8 mouse cellular contexts compared by ENCODE assay signal in the genomic region with DNA sequence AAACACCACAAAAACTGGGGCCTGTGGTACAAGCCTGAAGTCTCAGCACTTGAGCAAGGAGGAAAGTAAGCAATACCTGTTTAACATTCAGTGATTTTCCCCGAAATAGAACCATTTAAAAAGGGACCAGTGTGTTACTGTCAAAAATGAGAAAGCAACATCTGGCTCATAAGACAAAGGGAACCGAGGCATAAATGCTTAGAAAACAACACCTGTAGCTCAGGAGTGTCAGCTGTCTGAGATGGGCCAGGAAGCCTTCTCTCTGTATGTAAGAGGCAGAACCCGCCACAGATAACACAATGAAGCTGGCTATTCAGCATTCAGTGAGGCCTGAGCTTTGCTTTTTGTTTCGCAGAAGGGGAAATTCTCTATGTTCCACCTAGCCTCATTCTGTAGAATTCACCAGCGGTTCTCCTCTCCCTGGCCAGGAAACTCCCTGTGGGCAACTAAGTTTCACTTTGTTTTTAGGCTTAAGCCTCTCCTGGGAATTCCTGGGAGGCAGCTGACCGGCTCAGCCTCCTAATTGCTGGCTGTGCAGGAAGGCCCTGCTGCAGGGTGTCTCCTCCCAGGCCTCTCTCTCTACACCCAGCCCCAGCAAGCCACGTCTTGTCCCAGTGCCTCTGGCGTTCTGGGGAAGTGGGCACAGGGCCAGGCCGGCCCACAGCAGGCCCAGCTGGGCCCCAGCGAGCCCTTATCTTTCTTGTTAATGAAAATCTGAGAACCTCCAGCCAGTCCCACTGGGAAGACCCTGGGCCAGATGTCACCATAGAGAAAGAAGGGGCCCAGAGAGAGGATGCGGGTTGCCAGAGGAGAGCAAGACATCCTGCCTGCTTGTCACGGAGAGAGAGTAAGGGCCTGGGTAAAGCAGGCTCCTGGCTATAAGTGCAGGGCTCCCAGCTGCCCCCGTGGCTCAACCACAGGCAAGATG. TPM values are rescaled to one million over a fixed set of nuclear protein-coding genes. Genes with fewer than 3 reads are reported as not detected.
DNase-seq lines count a peak whose midpoint lies in the region; ATAC-seq and TF ChIP-seq lines count a peak whose summit lies in the region.

No protein-coding gene starts in this region.

- H3K4me3 ChIP-seq in heart, adult 2 months: peak overlapping the region; percentile 9
- no peak overlapping the region for H3K4me3 ChIP-seq in intestine, postnatal 0 days (ENCODE audit: low read depth, low read length)
- no peak overlapping the region for H3K4me3 ChIP-seq in liver, embryonic 16.5 days (ENCODE audit: low read depth, low read length)
- H3K4me3 ChIP-seq in neural tube, embryonic 14.5 days (ENCODE audit: low read depth, low read length): no peak overlapping the region

- no peak for ATAC-seq in intestine, postnatal 0 days
- ATAC-seq in liver, embryonic 16.5 days (ENCODE audit: low read depth): peak; percentile 22
- ATAC-seq in neural tube, embryonic 14.5 days (ENCODE audit: low read depth): no peak

- peaks cover 3% of the 10 kb centered on the region for H3K36me3 ChIP-seq in heart, adult 2 months (ENCODE audit: control insufficient read depth, insufficient read depth, low read length)
- no peaks in the 10 kb centered on the region for H3K36me3 ChIP-seq in intestine, postnatal 0 days (ENCODE audit: control insufficient read depth, insufficient read depth)
- no peaks in the 10 kb centered on the region for H3K36me3 ChIP-seq in liver, embryonic 16.5 days (ENCODE audit: control insufficient read depth, insufficient read depth)
- H3K36me3 ChIP-seq in neural tube, embryonic 14.5 days (ENCODE audit: control insufficient read depth, insufficient read depth, low read length): no peaks in the 10 kb centered on the region

- 0 out of 2 replicates have a peak overlapping the region, but pooled peaks have one; percentile 17 for H3K4me2 ChIP-seq in intestine, postnatal 0 days (replicated peaks; ENCODE audit: low read depth)
- no peak overlapping the region for H3K4me2 ChIP-seq in liver, embryonic 16.5 days (ENCODE audit: low read depth, low read length)
- H3K4me2 ChIP-seq in neural tube, embryonic 14.5 days (ENCODE audit: low read depth, low read length): no peak overlapping the region

- H3K9ac ChIP-seq in heart, adult 2 months (ENCODE audit: low read depth, low read length): peak overlapping the region; percentile 34
- peak overlapping the region; percentile 26; the same call in 1 of the 2 replicates for H3K9ac ChIP-seq in intestine, postnatal 0 days (ENCODE audit: low read depth, low read length)
- no peak overlapping the region for H3K9ac ChIP-seq in liver, embryonic 16.5 days (ENCODE audit: low read depth, low read length)
- H3K9ac ChIP-seq in neural tube, embryonic 14.5 days (replicated peaks; ENCODE audit: low read depth, low read length): 0 out of 2 replicates have a peak overlapping the region, but pooled peaks have one; percentile 28

- TF ChIP-seq EP300 in heart, adult 2 months (IDR thresholded peaks at IDR 0.05; ENCODE audit: insufficient read depth, low read depth, low read length): peak; percentile 78; the same call in 1 of the 2 replicates

- H3K79me2 ChIP-seq in heart, adult 2 months (replicated peaks; ENCODE audit: control insufficient read depth, insufficient read depth, low read length): no peaks in the 10 kb centered on the region

- DNase-seq in left cerebral cortex, postnatal 36 days (ENCODE audit: low spot score in 2 of 2): peak; percentile 49 to 54
- DNase-seq in left cerebral cortex, postnatal 25 days (ENCODE audit: low spot score in 2 of 2): no peak
- peak; percentile 41 for DNase-seq in embryo, embryonic 10.5 days (ENCODE audit: low spot score)
- peak; percentile 90 to 92 for DNase-seq in heart, adult 2 months
- DNase-seq in urinary bladder, postnatal 14 days (ENCODE audit: low spot score): peak; percentile 93

- peaks cover 14% of the 10 kb centered on the region for H3K4me1 ChIP-seq in heart, adult 2 months (ENCODE audit: control insufficient read depth, insufficient read depth, low read length)
- peaks cover 3% of the 10 kb centered on the region for H3K4me1 ChIP-seq in intestine, postnatal 0 days (replicated peaks; ENCODE audit: control insufficient read depth, insufficient read depth, low read length)
- peaks cover 7% of the 10 kb centered on the region for H3K4me1 ChIP-seq in liver, embryonic 16.5 days (ENCODE audit: control insufficient read depth, low read depth, low read length)
- H3K4me1 ChIP-seq in neural tube, embryonic 14.5 days (ENCODE audit: control insufficient read depth, insufficient read depth, low read length): peaks cover 25% of the 10 kb centered on the region

- 16% methylated on average over 13 of the region's 13 CpGs for WGBS in heart, adult 2 months
- WGBS in intestine, postnatal 0 days: 36% methylated on average over 13 of the region's 13 CpGs
- WGBS in liver, embryonic 16.5 days (ENCODE audit: insufficient replicate concordance): 34% methylated on average over 13 of the region's 13 CpGs
- WGBS in neural tube, embryonic 14.5 days: 19% methylated on average over 13 of the region's 13 CpGs

- peak; percentile 47 for TF ChIP-seq POLR2A in heart, adult 2 months (IDR thresholded peaks at IDR 0.05; ENCODE audit: insufficient read depth, low read depth, low read length)

- TF ChIP-seq CTCF in heart, adult 2 months (IDR thresholded peaks at IDR 0.05): no peak
- no peak for TF ChIP-seq CTCF in intestine, postnatal 0 days (IDR thresholded peaks at IDR 0.05; ENCODE audit: low read depth)

- intact Hi-C loops in left cerebral cortex, postnatal 36 days (cut with DNase I): no loop called here
- intact Hi-C loops in left cerebral cortex, postnatal 25 days (cut with DNase I): no loop called here
- intact Hi-C loops in heart, adult 2 months (cut with DNase I): loop anchor here (2.0 kb wide), 1 partner anchor 16 kb away; no protein-coding TSS in a partner anchor

- H3K27me3 ChIP-seq in heart, adult 2 months (ENCODE audit: control insufficient read depth, insufficient read depth, low read length): no peaks in the 10 kb centered on the region
- H3K27me3 ChIP-seq in intestine, postnatal 0 days (replicated peaks; ENCODE audit: control insufficient read depth, insufficient read depth, low read length): no peaks in the 10 kb centered on the region
- H3K27me3 ChIP-seq in liver, embryonic 16.5 days (ENCODE audit: control insufficient read depth, insufficient read depth, low read depth, low read length): peaks cover 19% of the 10 kb centered on the region
- no peaks in the 10 kb centered on the region for H3K27me3 ChIP-seq in neural tube, embryonic 14.5 days (ENCODE audit: control insufficient read depth, insufficient read depth, low read length)

- no peaks in the 10 kb centered on the region for H3K9me3 ChIP-seq in intestine, postnatal 0 days (ENCODE audit: control insufficient read depth)
- H3K9me3 ChIP-seq in liver, embryonic 16.5 days (replicated peaks; ENCODE audit: control insufficient read depth, low read length): no peaks in the 10 kb centered on the region
- H3K9me3 ChIP-seq in neural tube, embryonic 14.5 days (ENCODE audit: control insufficient read depth, low read length): no peaks in the 10 kb centered on the region

- H3K27ac ChIP-seq in heart, adult 2 months: peak overlapping the region; percentile 89
- peak overlapping the region; percentile 68 for H3K27ac ChIP-seq in intestine, postnatal 0 days (ENCODE audit: low read depth, low read length)
- peak overlapping the region; percentile 18; the same call in 1 of the 2 replicates for H3K27ac ChIP-seq in liver, embryonic 16.5 days (ENCODE audit: low read length)
- H3K27ac ChIP-seq in neural tube, embryonic 14.5 days (ENCODE audit: low read depth, low read length): peak overlapping the region; percentile 73

RNA-seq across cellular contexts. Expression of a gene that starts 2.3 kb away (rescaled TPM):
- total RNA-seq in left cerebral cortex, postnatal 36 days (2021): 100 to 1,000 TPM; 172 to 210 TPM
- total RNA-seq in left cerebral cortex, postnatal 25 days (2021): 100 to 1,000 TPM; 165 to 179 TPM
- 10 to 100 TPM; 22.6 to 32.3 TPM for total RNA-seq in heart, adult 2 months (2021)
- polyA plus RNA-seq in heart, adult 2 months (2012; rRNA removed): 23.9 and 32.2 TPM in 2 replicates
- polyA plus RNA-seq in intestine, postnatal 0 days (2015; fragmentation: Nextera tagmentation; extraction: Ambion mirVana): 8.2 and 8.9 TPM in 2 replicates
- 2.4 TPM in 2 replicates for polyA plus RNA-seq in liver, embryonic 16.5 days (2015; fragmentation: Nextera tagmentation; extraction: Ambion mirVana)
- 133 and 142 TPM in 2 replicates for polyA plus RNA-seq in neural tube, embryonic 14.5 days (2014; fragmentation: Nextera tagmentation; extraction: Ambion mirVana)

RNA-seq across cellular contexts. Expression of a gene that starts 2.9 kb away (rescaled TPM):
- 10 to 100 TPM; 11.1 to 13.0 TPM for total RNA-seq in left cerebral cortex, postnatal 36 days (2021)
- total RNA-seq in left cerebral cortex, postnatal 25 days (2021): 10 to 100 TPM in 1 of 2 experiments, 1 to 10 TPM in 1; 8.7 to 13.0 TPM
- 10 to 100 TPM; 19.6 to 25.0 TPM for total RNA-seq in heart, adult 2 months (2021)
- polyA plus RNA-seq in heart, adult 2 months (2012; rRNA removed): 38.1 and 47.3 TPM in 2 replicates
- 168 and 175 TPM in 2 replicates for polyA plus RNA-seq in intestine, postnatal 0 days (2015; fragmentation: Nextera tagmentation; extraction: Ambion mirVana)
- polyA plus RNA-seq in liver, embryonic 16.5 days (2015; fragmentation: Nextera tagmentation; extraction: Ambion mirVana): 45.4 and 52.9 TPM in 2 replicates
- polyA plus RNA-seq in neural tube, embryonic 14.5 days (2014; fragmentation: Nextera tagmentation; extraction: Ambion mirVana): 20.4 and 26.7 TPM in 2 replicates

Comparison
In these comparisons a context has a peak if more than half of its experiments do, and no peak if none do; other contexts are left out.
1. DNase-seq: peak in left cerebral cortex, postnatal 36 days (2 of 2), embryo, embryonic 10.5 days (single experiment), heart, adult 2 months (2 of 2) and urinary bladder, postnatal 14 days (single experiment); none in left cerebral cortex, postnatal 25 days (0 of 2).
2. H3K27ac ChIP-seq: peak in every context shown above with its lines; median percentile 89 in heart, adult 2 months; 73 in neural tube, embryonic 14.5 days; 68 in intestine, postnatal 0 days; 18 in liver, embryonic 16.5 days.